Mouse (Mus musculus): Measurements from ENCODE around the gene Adap1. TPM values are rescaled to one million over a fixed set of nuclear protein-coding genes. Genes with fewer than 3 reads are reported as not detected.
A peak's percentile ranks its signal among the peaks of the same experiment; 100 is the strongest.

Gene Adap1
- total RNA-seq, 1 experiment = 65.0 TPM

DNA sequence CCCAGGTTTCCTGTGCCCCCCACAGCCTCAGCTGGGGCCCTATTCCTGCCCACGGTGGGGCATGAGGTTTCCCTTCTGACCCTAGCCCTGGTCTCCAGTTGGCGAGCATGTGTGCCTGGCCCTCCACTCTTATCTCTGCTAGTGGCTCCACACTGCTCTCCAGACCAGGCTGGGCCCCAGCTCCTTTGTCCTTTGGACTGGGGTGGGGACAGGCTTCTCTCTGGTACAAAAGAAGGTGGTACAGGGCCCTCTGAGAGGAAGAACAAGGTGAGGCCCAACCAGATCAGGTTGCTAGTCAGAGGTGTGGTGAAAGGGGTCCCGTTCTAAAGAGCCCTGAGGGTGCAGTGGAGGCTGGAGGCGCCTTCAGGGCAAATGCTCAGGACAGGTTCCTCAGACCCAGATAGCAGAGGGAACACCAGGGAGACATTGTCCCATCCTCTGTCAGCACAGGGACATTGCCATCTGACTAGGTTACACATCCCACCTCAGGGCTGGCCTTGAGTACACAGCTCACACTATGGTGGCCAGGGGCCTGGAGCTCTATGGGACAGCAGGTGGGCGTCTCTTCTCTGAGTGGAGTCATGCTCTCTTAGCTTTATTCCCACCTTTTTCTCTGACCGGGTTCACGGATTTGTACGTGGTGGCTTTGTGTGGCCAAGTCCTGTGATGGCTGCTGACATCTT, 7.3 kb upstream of the Adap1 start:
- in situ Hi-C loops (cut with MboI; ENCODE audit: low sequenced_read_pairs in 2 of 2, unreplicated experiment in 2 of 2) = no loop called here
- no peak for DNase-seq (ENCODE audit: low read depth, low spot score)
- TF ChIP-seq ZC3H11A (IDR thresholded peaks at IDR 0.05; ENCODE audit: borderline replicate concordance, low read depth, low read length) = no peak
- no peak for TF ChIP-seq MAFK (IDR thresholded peaks at IDR 0.05; ENCODE audit: insufficient read depth, low read depth, low read length)
- TF ChIP-seq HCFC1 (IDR thresholded peaks at IDR 0.05; ENCODE audit: borderline replicate concordance, insufficient read depth, low read length) = no peak
- no peak for TF ChIP-seq ZNF384 (IDR thresholded peaks at IDR 0.05; ENCODE audit: low read depth, low read length)
- no peak for TF ChIP-seq CHD2 (IDR thresholded peaks at IDR 0.05; ENCODE audit: low read depth, low read length)
- H3K27ac ChIP-seq (ENCODE audit: insufficient read depth, low read depth, low read length, poor library complexity, severe bottlenecking) = no peak overlapping the region
- no peaks in the 10 kb centered on the region for H3K36me3 ChIP-seq (ENCODE audit: control insufficient read depth, insufficient read depth, low read length, poor library complexity, severe bottlenecking)
- H3K9ac ChIP-seq (ENCODE audit: insufficient read depth, low read depth, low read length, poor library complexity, severe bottlenecking) = no peak overlapping the region
- H3K4me3 ChIP-seq (ENCODE audit: insufficient read depth in 1 of 2, low read depth in 1 of 2, low read length in 2 of 2, poor library complexity in 1 of 2, severe bottlenecking in 1 of 2) = no peak overlapping the region
- H3K9me3 ChIP-seq (ENCODE audit: control insufficient read depth, insufficient read depth, low read depth, low read length) = no peaks in the 10 kb centered on the region
- peaks cover under 1 to 2% of the 10 kb centered on the region in 2 experiments; a peak in 2 of 4 replicates for H3K4me1 ChIP-seq (ENCODE audit: control insufficient read depth in 2 of 2, insufficient read depth in 2 of 2, low read length in 2 of 2, poor library complexity in 1 of 2)

DNA sequence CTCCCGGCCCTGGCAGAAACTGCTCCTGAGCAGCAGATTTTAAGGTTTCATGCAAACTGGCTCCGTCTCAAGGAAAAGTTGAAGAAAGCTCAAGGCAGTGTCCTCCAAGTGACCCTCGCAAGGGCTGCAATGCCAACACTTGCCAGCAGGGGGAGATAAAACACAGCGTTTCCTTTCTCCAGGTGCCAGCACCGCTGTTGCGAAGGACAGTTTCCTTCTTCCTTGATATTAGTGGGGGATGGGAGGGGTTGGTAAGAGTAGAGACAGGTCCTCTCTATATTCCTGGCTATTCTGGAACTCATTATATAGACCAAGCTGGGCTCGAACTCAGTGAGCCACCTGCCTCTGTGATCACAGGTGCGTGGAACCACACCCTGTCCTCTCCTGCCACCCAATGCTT, 6.3 kb upstream of the Adap1 start:
- no peak overlapping the region for H3K9ac ChIP-seq (ENCODE audit: insufficient read depth, low read depth, low read length, poor library complexity, severe bottlenecking)
- no peak for TF ChIP-seq ZC3H11A (IDR thresholded peaks at IDR 0.05; ENCODE audit: borderline replicate concordance, low read depth, low read length)
- no peak for TF ChIP-seq HCFC1 (IDR thresholded peaks at IDR 0.05; ENCODE audit: borderline replicate concordance, insufficient read depth, low read length)
- no peak for TF ChIP-seq MAFK (IDR thresholded peaks at IDR 0.05; ENCODE audit: insufficient read depth, low read depth, low read length)
- no peak for TF ChIP-seq CHD2 (IDR thresholded peaks at IDR 0.05; ENCODE audit: low read depth, low read length)
- TF ChIP-seq ZNF384 (IDR thresholded peaks at IDR 0.05; ENCODE audit: low read depth, low read length) = no peak
- H3K27ac ChIP-seq (ENCODE audit: insufficient read depth, low read depth, low read length, poor library complexity, severe bottlenecking) = no peak overlapping the region
- no peaks in the 10 kb centered on the region for H3K36me3 ChIP-seq (ENCODE audit: control insufficient read depth, insufficient read depth, low read length, poor library complexity, severe bottlenecking)
- peaks cover 0 to 4% of the 10 kb centered on the region in 2 experiments; a peak in 2 of 4 replicates for H3K4me1 ChIP-seq (ENCODE audit: control insufficient read depth in 2 of 2, insufficient read depth in 2 of 2, low read length in 2 of 2, poor library complexity in 1 of 2)
- DNase-seq (ENCODE audit: low read depth, low spot score) = peak; percentile 83
- in situ Hi-C loops (cut with MboI; ENCODE audit: low sequenced_read_pairs in 2 of 2, unreplicated experiment in 2 of 2) = no loop called here
- H3K4me3 ChIP-seq (ENCODE audit: insufficient read depth in 1 of 2, low read depth in 1 of 2, low read length in 2 of 2, poor library complexity in 1 of 2, severe bottlenecking in 1 of 2) = no peak overlapping the region
- H3K9me3 ChIP-seq (ENCODE audit: control insufficient read depth, insufficient read depth, low read depth, low read length) = no peaks in the 10 kb centered on the region

DNA sequence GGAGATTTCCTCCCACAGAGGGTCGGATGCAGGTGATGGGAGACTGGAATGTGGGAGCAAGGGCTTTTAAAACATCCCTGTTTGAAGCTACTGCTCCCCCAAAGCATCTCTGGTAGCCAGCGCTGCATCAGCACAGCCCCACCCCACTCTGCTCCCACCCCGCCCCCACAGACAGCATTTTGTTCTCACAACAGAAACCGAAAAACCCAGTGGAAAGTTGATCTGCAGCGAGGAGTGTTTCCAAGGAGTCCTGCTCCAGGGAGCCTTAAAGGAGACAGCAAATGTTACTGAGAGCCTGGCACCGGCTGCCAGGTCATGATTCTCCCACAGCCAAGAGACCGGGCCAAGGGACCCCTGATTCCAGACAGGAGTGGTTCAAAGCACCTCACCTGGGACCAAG, 5.3 kb upstream of the Adap1 start:
- Histone ChIP-seq H3K4me3 (ENCODE audit: insufficient read depth in 1 of 2, low read depth in 1 of 2, low read length in 2 of 2, poor library complexity in 1 of 2, severe bottlenecking in 1 of 2) (no peak overlapping the region), H3K9ac (ENCODE audit: insufficient read depth, low read depth, low read length, poor library complexity, severe bottlenecking) (no peak overlapping the region), H3K4me1 (ENCODE audit: control insufficient read depth in 2 of 2, insufficient read depth in 2 of 2, low read length in 2 of 2, poor library complexity in 1 of 2) (peaks cover 0 to 11% of the 10 kb centered on the region in 2 experiments; a peak in 2 of 4 replicates), H3K27ac (ENCODE audit: insufficient read depth, low read depth, low read length, poor library complexity, severe bottlenecking) (no peak overlapping the region), H3K9me3 (ENCODE audit: control insufficient read depth, insufficient read depth, low read depth, low read length) (no peaks in the 10 kb centered on the region), H3K36me3 (ENCODE audit: control insufficient read depth, insufficient read depth, low read length, poor library complexity, severe bottlenecking) (no peaks in the 10 kb centered on the region)
- DNase-seq (ENCODE audit: low read depth, low spot score) = no peak
- in situ Hi-C loops (cut with MboI; ENCODE audit: low sequenced_read_pairs in 2 of 2, unreplicated experiment in 2 of 2) = no loop called here
- no peak for TF ChIP-seq ZNF384 (IDR thresholded peaks at IDR 0.05; ENCODE audit: low read depth, low read length)
- TF ChIP-seq HCFC1 (IDR thresholded peaks at IDR 0.05; ENCODE audit: borderline replicate concordance, insufficient read depth, low read length) = no peak
- no peak for TF ChIP-seq ZC3H11A (IDR thresholded peaks at IDR 0.05; ENCODE audit: borderline replicate concordance, low read depth, low read length)
- TF ChIP-seq CHD2 (IDR thresholded peaks at IDR 0.05; ENCODE audit: low read depth, low read length) = no peak
- no peak for TF ChIP-seq MAFK (IDR thresholded peaks at IDR 0.05; ENCODE audit: insufficient read depth, low read depth, low read length)

DNA sequence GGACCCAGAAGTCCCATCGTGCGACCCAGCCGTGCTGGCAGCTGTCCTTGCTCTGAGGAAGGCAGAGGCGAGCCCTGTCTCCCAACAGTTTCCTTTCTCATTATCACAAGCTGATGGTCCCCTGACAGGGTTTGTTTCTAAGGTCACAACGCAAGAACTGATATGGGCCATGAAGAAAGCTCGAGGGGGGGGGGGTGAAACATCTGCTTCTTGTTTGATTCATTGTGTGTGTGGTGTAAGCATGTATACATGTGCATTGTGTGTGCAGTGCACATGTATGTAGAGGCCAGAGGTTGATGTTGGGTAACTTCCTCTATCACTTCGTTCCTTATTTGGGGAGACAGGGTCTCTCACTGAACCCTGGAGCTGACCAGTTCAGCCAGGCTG, 2.2 kb upstream of the Adap1 start:
- TF ChIP-seq ZNF384 (IDR thresholded peaks at IDR 0.05; ENCODE audit: low read depth, low read length) = no peak
- TF ChIP-seq CHD2 (IDR thresholded peaks at IDR 0.05; ENCODE audit: low read depth, low read length) = no peak
- TF ChIP-seq MAFK (IDR thresholded peaks at IDR 0.05; ENCODE audit: insufficient read depth, low read depth, low read length) = no peak
- no peak for TF ChIP-seq ZC3H11A (IDR thresholded peaks at IDR 0.05; ENCODE audit: borderline replicate concordance, low read depth, low read length)
- TF ChIP-seq HCFC1 (IDR thresholded peaks at IDR 0.05; ENCODE audit: borderline replicate concordance, insufficient read depth, low read length) = no peak
- H3K36me3 ChIP-seq (ENCODE audit: control insufficient read depth, insufficient read depth, low read length, poor library complexity, severe bottlenecking) = no peaks in the 10 kb centered on the region
- H3K4me3 ChIP-seq (ENCODE audit: insufficient read depth in 1 of 2, low read depth in 1 of 2, low read length in 2 of 2, poor library complexity in 1 of 2, severe bottlenecking in 1 of 2) = no peak overlapping the region
- H3K9me3 ChIP-seq (ENCODE audit: control insufficient read depth, insufficient read depth, low read depth, low read length) = no peaks in the 10 kb centered on the region
- no peak overlapping the region for H3K9ac ChIP-seq (ENCODE audit: insufficient read depth, low read depth, low read length, poor library complexity, severe bottlenecking)
- no peak for DNase-seq (ENCODE audit: low read depth, low spot score)
- in situ Hi-C loops (cut with MboI; ENCODE audit: low sequenced_read_pairs in 2 of 2, unreplicated experiment in 2 of 2) = no loop called here
- no peak overlapping the region for H3K27ac ChIP-seq (ENCODE audit: insufficient read depth, low read depth, low read length, poor library complexity, severe bottlenecking)
- peaks cover 0 to 11% of the 10 kb centered on the region in 2 experiments; a peak in 2 of 4 replicates for H3K4me1 ChIP-seq (ENCODE audit: control insufficient read depth in 2 of 2, insufficient read depth in 2 of 2, low read length in 2 of 2, poor library complexity in 1 of 2)

All from ES-E14 (cell line).